Mouse (Mus musculus): ENCODE data around the gene Ipp.

GRCm38 (mm10) chr4:116463231-116464125 lies 43.9 kb upstream of the Ipp start:
- TF ChIP-seq CTCF (IDR thresholded peaks at IDR 0.05; ENCODE audit: insufficient read depth, low read depth, low read length) (no peak), POLR2A (IDR thresholded peaks at IDR 0.05; ENCODE audit: insufficient read depth, low read depth, low read length) (peak; percentile 35; the same call in 1 of the 2 replicates)

Data from olfactory bulb, adult 2 months (tissue).